Mouse (Mus musculus): ENCODE data around the gene Irak4.

Irak4 gene

GRCm38 (mm10) chr15:94539296-94539695 lies 4.1 kb upstream of the Irak4 start:
- DNase-seq (ENCODE audit: low read depth, low spot score), result no peak
- H3K36me3 ChIP-seq (ENCODE audit: control insufficient read depth, insufficient read depth, low read length, poor library complexity, severe bottlenecking), result no peaks in the 10 kb centered on the region
- H3K27me3 ChIP-seq (ENCODE audit: control insufficient read depth, insufficient read depth, low read length, poor library complexity, severe bottlenecking), result no peaks in the 10 kb centered on the region

DNA sequence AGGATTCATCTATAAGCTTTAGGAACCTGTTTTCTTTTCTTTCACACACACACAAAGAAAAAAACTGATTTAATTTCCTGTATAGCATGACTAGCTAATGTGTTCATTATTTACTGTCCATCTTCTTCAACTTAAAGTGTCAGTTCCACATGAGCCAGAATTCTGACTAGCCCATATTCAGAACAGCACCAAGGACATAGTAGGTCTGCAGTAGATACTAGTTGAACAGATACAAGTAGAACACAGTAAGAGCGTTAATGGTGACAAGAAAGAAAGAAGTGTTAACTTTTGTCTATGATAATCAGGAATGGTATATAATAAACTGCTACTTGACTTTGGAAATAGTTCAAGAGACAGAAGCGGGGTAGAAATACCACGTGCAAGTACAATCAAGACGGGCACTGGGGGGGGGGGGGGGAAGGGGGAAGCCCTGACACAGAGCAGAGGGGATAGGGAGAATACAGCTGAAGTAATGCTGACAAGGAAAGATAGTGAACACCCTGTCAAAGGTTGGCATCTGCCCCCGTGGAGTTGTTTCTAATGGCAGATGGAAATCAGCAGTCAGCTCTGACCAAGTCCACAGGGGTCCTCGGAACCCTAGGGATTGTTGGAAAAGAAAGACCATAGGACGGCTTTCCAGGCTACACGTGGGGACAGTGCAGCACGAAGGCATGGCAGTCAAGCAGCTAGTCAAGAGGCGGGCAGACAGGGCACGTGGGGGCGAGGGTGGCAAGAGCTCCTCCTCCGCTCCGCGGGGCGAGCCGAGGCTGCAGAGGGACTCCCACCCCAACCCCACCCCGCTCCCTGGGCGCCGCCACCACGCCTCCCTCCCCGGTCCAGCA lies 655 bp upstream of the Irak4 start:
- Histone ChIP-seq H3K36me3 (ENCODE audit: control insufficient read depth, insufficient read depth, low read length, poor library complexity, severe bottlenecking) (no peaks in the 10 kb centered on the region), H3K27me3 (ENCODE audit: control insufficient read depth, insufficient read depth, low read length, poor library complexity, severe bottlenecking) (no peaks in the 10 kb centered on the region)
- DNase-seq (ENCODE audit: low read depth, low spot score), result no peak

- Histone ChIP-seq H3K27me3 (ENCODE audit: control insufficient read depth, insufficient read depth, low read length, poor library complexity, severe bottlenecking) (no peaks in the 10 kb centered on the region), H3K36me3 (ENCODE audit: control insufficient read depth, insufficient read depth, low read length, poor library complexity, severe bottlenecking) (no peaks in the 10 kb centered on the region; the same call in 1 of the 2 replicates)
- no peak for DNase-seq (ENCODE audit: low read depth, low spot score)
Measured at GRCm38 (mm10) chr15:94544052-94544636, 701 bp downstream of the Irak4 start.

- Histone ChIP-seq H3K36me3 (ENCODE audit: control insufficient read depth, insufficient read depth, low read length, poor library complexity, severe bottlenecking) (no peaks in the 10 kb centered on the region; the same call in 1 of the 2 replicates), H3K27me3 (ENCODE audit: control insufficient read depth, insufficient read depth, low read length, poor library complexity, severe bottlenecking) (no peaks in the 10 kb centered on the region)
- DNase-seq (ENCODE audit: low read depth, low spot score), result no peak
Measured at GRCm38 (mm10) chr15:94544844-94545243, 1.4 kb downstream of the Irak4 start.

- DNase-seq (ENCODE audit: low read depth, low spot score), result no peak
- Histone ChIP-seq H3K27me3 (ENCODE audit: control insufficient read depth, insufficient read depth, low read length, poor library complexity, severe bottlenecking) (no peaks in the 10 kb centered on the region), H3K36me3 (ENCODE audit: control insufficient read depth, insufficient read depth, low read length, poor library complexity, severe bottlenecking) (peaks cover 11% of the 10 kb centered on the region)
Measured at GRCm38 (mm10) chr15:94553536-94553935, 10.1 kb downstream of the Irak4 start.

DNA sequence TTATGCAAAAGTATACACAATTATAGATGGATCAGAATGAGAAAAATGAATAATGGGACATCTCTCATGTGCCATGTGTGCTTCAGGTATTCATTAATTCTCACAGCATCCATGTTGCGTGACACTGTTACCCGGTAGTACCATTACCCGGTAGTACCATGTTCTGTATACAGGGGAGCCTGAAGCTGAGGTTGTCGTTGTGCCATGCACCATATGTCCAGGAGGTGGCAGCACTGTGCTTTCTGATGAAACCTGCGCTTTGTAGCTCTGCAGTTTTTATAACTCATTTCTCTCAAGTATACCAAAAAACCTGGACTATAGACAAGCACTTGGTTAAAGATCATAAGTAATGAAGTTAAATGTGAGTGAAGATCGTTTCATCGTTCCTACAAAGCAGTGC lies 14.0 kb downstream of the Irak4 start:
- peak; percentile 91 for DNase-seq (ENCODE audit: low read depth, low spot score)
- H3K27me3 ChIP-seq (ENCODE audit: control insufficient read depth, insufficient read depth, low read length, poor library complexity, severe bottlenecking), result no peaks in the 10 kb centered on the region
- H3K36me3 ChIP-seq (ENCODE audit: control insufficient read depth, insufficient read depth, low read length, poor library complexity, severe bottlenecking), result peaks cover 20% of the 10 kb centered on the region

GRCm38 (mm10) chr15:94558895-94559656 lies 15.6 kb downstream of the Irak4 start:
- peaks cover 21% of the 10 kb centered on the region for H3K36me3 ChIP-seq (ENCODE audit: control insufficient read depth, insufficient read depth, low read length, poor library complexity, severe bottlenecking)
- H3K27me3 ChIP-seq (ENCODE audit: control insufficient read depth, insufficient read depth, low read length, poor library complexity, severe bottlenecking), result no peaks in the 10 kb centered on the region
- no peak for DNase-seq (ENCODE audit: low read depth, low spot score)

DNA sequence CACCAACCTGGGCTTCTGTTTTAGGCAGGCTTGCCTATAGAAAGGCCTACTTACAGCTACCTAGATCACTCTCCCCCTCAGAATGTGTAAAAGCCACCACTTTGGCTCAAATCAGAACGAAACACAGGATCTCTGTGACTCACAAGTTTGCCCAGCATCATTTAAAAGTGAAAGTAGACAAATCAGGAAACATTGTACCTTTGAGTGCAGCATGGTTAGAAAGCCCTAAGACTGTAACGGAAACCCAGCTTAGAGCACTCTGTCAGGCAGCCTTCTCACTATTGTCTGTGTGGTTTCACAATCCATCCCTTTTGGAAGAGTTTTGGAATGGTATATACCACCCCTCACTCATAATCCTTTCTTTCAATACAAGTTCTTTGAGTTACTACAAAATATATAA lies 21.5 kb downstream of the Irak4 start:
- no peaks in the 10 kb centered on the region for H3K27me3 ChIP-seq (ENCODE audit: control insufficient read depth, insufficient read depth, low read length, poor library complexity, severe bottlenecking)
- DNase-seq (ENCODE audit: low read depth, low spot score), result no peak
- peaks cover 15% of the 10 kb centered on the region for H3K36me3 ChIP-seq (ENCODE audit: control insufficient read depth, insufficient read depth, low read length, poor library complexity, severe bottlenecking)

DNA sequence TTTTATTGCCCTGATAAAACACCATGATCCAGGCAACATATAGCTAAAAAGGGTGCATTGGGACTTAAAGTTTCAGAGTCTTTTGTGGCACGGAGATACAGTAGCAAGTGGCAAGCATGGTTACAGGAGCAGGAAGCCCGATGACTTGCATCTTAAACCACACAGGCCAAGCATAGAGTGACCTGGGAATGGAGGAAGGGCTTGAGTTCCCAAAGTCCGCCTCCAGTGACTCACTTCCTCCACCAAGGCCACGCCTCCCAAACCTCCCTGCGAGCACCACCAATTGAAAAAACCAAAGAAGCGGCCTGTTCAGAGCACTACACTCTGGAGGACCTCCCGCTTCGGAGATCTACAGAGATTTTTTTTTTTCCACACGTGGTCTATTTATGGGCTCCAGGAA lies 22.4 kb downstream of the Irak4 start:
- peak; percentile 18 for DNase-seq (ENCODE audit: low read depth, low spot score)
- no peaks in the 10 kb centered on the region for H3K27me3 ChIP-seq (ENCODE audit: control insufficient read depth, insufficient read depth, low read length, poor library complexity, severe bottlenecking)
- H3K36me3 ChIP-seq (ENCODE audit: control insufficient read depth, insufficient read depth, low read length, poor library complexity, severe bottlenecking), result peaks cover 15% of the 10 kb centered on the region

- no peaks in the 10 kb centered on the region for H3K27me3 ChIP-seq (ENCODE audit: control insufficient read depth, insufficient read depth, low read length, poor library complexity, severe bottlenecking)
- DNase-seq (ENCODE audit: low read depth, low spot score), result no peak
Measured at GRCm38 (mm10) chr15:94568496-94569182, 25.2 kb downstream of the Irak4 start.

DNA sequence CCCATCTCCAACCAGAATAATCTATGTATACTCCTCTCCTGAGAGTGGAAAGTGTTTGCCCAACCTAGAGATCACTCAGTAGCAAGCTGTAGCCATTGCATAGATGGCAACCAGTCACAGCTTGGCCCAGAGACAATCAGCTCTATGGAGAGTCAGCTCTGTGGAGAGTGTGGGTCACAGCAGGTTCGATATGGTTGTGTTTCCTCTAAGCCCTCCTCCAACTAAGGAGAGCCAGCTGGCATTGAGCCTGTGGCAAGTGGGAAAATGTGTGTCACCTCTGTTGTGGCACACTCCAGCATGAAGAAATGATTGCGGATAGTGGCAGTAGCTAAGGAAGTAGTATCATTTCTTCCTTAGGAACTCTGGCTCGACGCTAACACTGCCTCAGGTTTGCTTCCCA lies 28.1 kb downstream of the Irak4 start:
- H3K27me3 ChIP-seq (ENCODE audit: control insufficient read depth, insufficient read depth, low read length, poor library complexity, severe bottlenecking), result no peaks in the 10 kb centered on the region
- no peak for DNase-seq (ENCODE audit: low read depth, low spot score)
- peaks cover 4% of the 10 kb centered on the region for H3K36me3 ChIP-seq (ENCODE audit: control insufficient read depth, insufficient read depth, low read length, poor library complexity, severe bottlenecking)

More at GRCm38 (mm10) chr15:94568496-94569182, 25.2 kb downstream of the Irak4 start:
- H3K36me3 ChIP-seq (ENCODE audit: control insufficient read depth, insufficient read depth, low read length, poor library complexity, severe bottlenecking), result peaks cover 6% of the 10 kb centered on the region

GRCm38 (mm10) chr15:94572746-94573145 lies 29.3 kb downstream of the Irak4 start:
- peaks cover 2% of the 10 kb centered on the region for H3K36me3 ChIP-seq (ENCODE audit: control insufficient read depth, insufficient read depth, low read length, poor library complexity, severe bottlenecking)
- no peak for DNase-seq (ENCODE audit: low read depth, low spot score)
- no peaks in the 10 kb centered on the region for H3K27me3 ChIP-seq (ENCODE audit: control insufficient read depth, insufficient read depth, low read length, poor library complexity, severe bottlenecking)

- no peaks in the 10 kb centered on the region for H3K36me3 ChIP-seq (ENCODE audit: control insufficient read depth, insufficient read depth, low read length, poor library complexity, severe bottlenecking)
- DNase-seq (ENCODE audit: low read depth, low spot score), result no peak
- no peaks in the 10 kb centered on the region for H3K27me3 ChIP-seq (ENCODE audit: control insufficient read depth, insufficient read depth, low read length, poor library complexity, severe bottlenecking)
Measured at GRCm38 (mm10) chr15:94574566-94575268, 31.3 kb downstream of the Irak4 start.

- Histone ChIP-seq H3K36me3 (ENCODE audit: control insufficient read depth, insufficient read depth, low read length, poor library complexity, severe bottlenecking) (peaks cover 29% of the 10 kb centered on the region), H3K27me3 (ENCODE audit: control insufficient read depth, insufficient read depth, low read length, poor library complexity, severe bottlenecking) (no peaks in the 10 kb centered on the region)
- no peak for DNase-seq (ENCODE audit: low read depth, low spot score)
Measured at GRCm38 (mm10) chr15:94582000-94582593, 38.7 kb downstream of the Irak4 start.
